Mouse (Mus musculus) myocyte (in vitro differentiated cells): ENCODE data around the gene Cpne2.

Source experiments
- MAX ChIP-seq: IDR thresholded peaks from one replicate; pipeline ENCODE4 v1.6.1; 2011; ENCODE audit warnings: low read depth, mild to moderate bottlenecking, control low read depth
- MYOD1 ChIP-seq, 3 experiments: IDR thresholded peaks; one replicate each; pipeline ENCODE4 v1.6.1; 2011; ENCODE audit warnings: control low read depth in 2 of 3, low read depth in 2 of 3, mild to moderate bottlenecking in 2 of 3, moderate library complexity in 1 of 3; ENCODE audit not compliant: insufficient read length in 2 of 3, control insufficient read depth in 1 of 3
- MYOG ChIP-seq, 3 experiments: IDR thresholded peaks; one replicate each; pipeline ENCODE4 v1.6.1; 2011; ENCODE audit warnings: control low read depth in 2 of 3, low read depth in 2 of 3, mild to moderate bottlenecking in 2 of 3; ENCODE audit not compliant: insufficient read length in 2 of 3, control insufficient read depth in 1 of 3, insufficient read depth in 1 of 3
- POLR2A ChIP-seq: IDR thresholded peaks from one replicate; pipeline ENCODE4 v1.6.1; 2011; ENCODE audit warnings: low read depth, mild to moderate bottlenecking, control low read depth, moderate library complexity; ENCODE audit not compliant: insufficient read length
- POLR2AphosphoS2 ChIP-seq: IDR thresholded peaks from one replicate; pipeline ENCODE4 v1.6.1; 2011; ENCODE audit warnings: low read depth, control low read depth; ENCODE audit not compliant: insufficient read length
- TCF3 ChIP-seq: IDR thresholded peaks from one replicate; pipeline ENCODE4 v1.6.1; 2011; ENCODE audit warnings: low read depth, control low read depth; ENCODE audit not compliant: insufficient read length
- USF1 ChIP-seq: IDR thresholded peaks from one replicate; pipeline ENCODE4 v1.6.1; 2011; ENCODE audit warnings: low read depth, mild to moderate bottlenecking, control low read depth, moderate library complexity

GRCm38 (mm10) chr8:94489809-94490483, 42.8 kb upstream of the Cpne2 start:
- TF ChIP-seq MYOD1 (IDR thresholded peaks at IDR 0.05; ENCODE audit: control insufficient read depth in 1 of 3, insufficient read length in 2 of 3, low read depth in 2 of 3) (no peak), POLR2A (no peak), POLR2AphosphoS2 (no peak), TCF3 (no peak), MYOG (IDR thresholded peaks at IDR 0.05; ENCODE audit: control insufficient read depth in 1 of 3, insufficient read depth in 1 of 3, insufficient read length in 2 of 3, low read depth in 2 of 3) (no peak), MAX (no peak), USF1 (no peak)
